Mouse (Mus musculus) hindbrain, postnatal 0 days (tissue): ENCODE measurements around the gene Acin1. TPM values are rescaled to one million over a fixed set of nuclear protein-coding genes. Genes with fewer than 3 reads are reported as not detected.

Source experiments
- ATAC-seq: fragments of 200-750 bp; cut with Nextera tagmentation; 2 replicates; pipeline ENCODE4 v1.8.0; 2017; ENCODE audit warnings: mild to moderate bottlenecking, moderate TSS enrichment, moderate library complexity
- DNase-seq: peaks from one replicate; pipeline ENCODE4 v3.0.0-alpha.2; 2015; ENCODE audit warnings: low spot score
- H3K27ac ChIP-seq: fragments of 300-500 bp; sonication (generic); 2 replicates; pipeline ENCODE4 v1.5.1; 2014; ENCODE audit warnings: mild to moderate bottlenecking
- H3K27me3 ChIP-seq: fragments of 300-500 bp; sonication (generic); 2 replicates; pipeline ENCODE4 v1.6.1; 2014; ENCODE audit warnings: low read length, mixed read lengths; ENCODE audit not compliant: insufficient read depth
- H3K36me3 ChIP-seq: fragments of 300-500 bp; sonication (generic); 2 replicates; pipeline ENCODE4 v1.6.1; 2014; ENCODE audit warnings: low read length, mixed read lengths; ENCODE audit not compliant: insufficient read depth
- H3K4me1 ChIP-seq: fragments of 300-500 bp; sonication (generic); 2 replicates; pipeline ENCODE4 v1.6.1; 2014; ENCODE audit warnings: antibody characterized with exemption, low read length, mixed read lengths; ENCODE audit not compliant: insufficient read depth
- H3K4me2 ChIP-seq: fragments of 300-500 bp; sonication (generic); 2 replicates; pipeline ENCODE4 v1.6.1; 2014; ENCODE audit warnings: low read depth, mild to moderate bottlenecking, low read length, moderate library complexity, mixed read lengths
- H3K4me3 ChIP-seq: fragments of 300-500 bp; sonication (generic); 2 replicates; pipeline ENCODE4 v1.5.1; 2014; ENCODE audit warnings: low read length
- H3K9ac ChIP-seq: fragments of 300-500 bp; sonication (generic); replicated peaks from 2 replicates; pipeline ENCODE4 v1.6.1; 2014; ENCODE audit warnings: mild to moderate bottlenecking, low read length, moderate library complexity, mixed read lengths
- H3K9me3 ChIP-seq: fragments of 300-500 bp; sonication (generic); 2 replicates; pipeline ENCODE4 v1.6.1; 2016; ENCODE audit warnings: low read length, mixed read lengths
- CTCF ChIP-seq: IDR thresholded peaks from 2 replicates; pipeline ENCODE4 v1.5.1; 2016; ENCODE audit warnings: antibody characterized with exemption, control low read depth, low read depth
- WGBS: fragments of 180-500 bp; shearing (Covaris S2); extraction: QIAGEN DNeasy Blood & Tissue Kit; methylation state at CpG from one replicate; pipeline ENCODE4 v1.1.7; 2014; 5-methylcytosine and 5-hydroxymethylcytosine counted together
- polyA plus RNA-seq: library from polyadenylated mRNA; unstranded; fragments of >200 nt; fragmentation: Nextera tagmentation; extraction: Ambion mirVana; gene quantifications from 2 replicates; pipeline ENCODE4 v1.2.1, GENCODE M21; 2015
- total RNA-seq: library from RNA; depleted of rRNA; stranded (reverse); fragments of >200 nt; gene quantifications from 2 replicates; pipeline ENCODE4 v1.2.3, GENCODE M21; 2014

Acin1 gene
- total and polyA plus RNA-seq, 2 experiments from 2014 or later = 102 to 118 TPM

DNA sequence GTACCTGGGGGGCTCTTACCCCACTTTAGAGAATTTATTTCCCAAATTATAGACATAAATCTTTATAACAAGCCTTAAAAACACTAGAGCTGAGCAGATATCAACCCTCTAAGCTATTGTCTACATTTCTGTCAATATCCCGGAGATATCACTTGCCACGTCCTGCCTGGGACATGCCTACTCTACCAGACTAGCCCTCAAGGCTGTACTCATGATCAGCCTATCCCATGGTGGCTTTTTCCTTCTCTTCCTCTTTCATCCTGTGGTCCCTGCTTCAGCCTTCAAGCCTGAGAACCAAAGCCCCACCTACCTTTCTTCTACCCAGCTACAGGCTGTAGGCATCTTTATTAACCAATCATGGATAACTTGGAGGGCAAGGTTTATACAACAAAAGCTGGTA, 56.9 kb downstream of the Acin1 start:
- Histone ChIP-seq H3K4me3 (no peak overlapping the region), H3K4me1 (no peaks in the 10 kb centered on the region; the same call in 1 of the 2 replicates), H3K9ac (no peak overlapping the region), H3K4me2 (no peak overlapping the region), H3K36me3 (peaks cover 12% of the 10 kb centered on the region; the same call in 1 of the 2 replicates), H3K9me3 (no peaks in the 10 kb centered on the region), H3K27me3 (no peaks in the 10 kb centered on the region), H3K27ac (no peak overlapping the region)
- WGBS = 93% methylated on average over 2 of the region's 2 CpGs
- ATAC-seq = no peak
- TF ChIP-seq CTCF = no peak
- DNase-seq = no peak

DNA sequence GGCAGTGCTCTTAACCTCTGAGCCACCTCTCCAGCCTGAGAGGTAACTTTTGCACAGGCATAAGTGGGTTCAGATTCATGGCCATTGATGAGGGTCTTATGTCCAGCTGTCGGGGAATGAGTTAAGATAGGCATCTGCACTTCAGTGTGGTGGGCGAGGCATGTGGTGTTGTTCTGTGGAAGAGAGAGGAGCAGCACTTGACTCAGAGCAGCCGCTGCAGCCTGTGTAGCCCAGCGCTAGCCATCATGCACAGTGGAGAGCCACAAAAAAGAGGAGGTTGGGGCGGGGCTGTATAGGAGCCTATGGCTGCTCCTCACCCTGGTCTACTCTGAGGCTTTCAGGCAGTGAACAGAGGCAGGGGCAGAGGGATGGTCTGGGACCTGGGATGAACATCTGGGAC, 58.6 kb downstream of the Acin1 start:
- WGBS = 86% methylated on average over 5 of the region's 5 CpGs
- no peak for TF ChIP-seq CTCF
- no peak overlapping the region for H3K9ac ChIP-seq
- no peak overlapping the region for H3K4me3 ChIP-seq
- 0 out of 2 replicates have a peak, but pooled peaks cover 12% of the 10 kb centered on the region for H3K36me3 ChIP-seq
- DNase-seq (no peak), ATAC-seq (no peak)
- H3K27me3 ChIP-seq = no peaks in the 10 kb centered on the region
- H3K4me2 ChIP-seq = no peak overlapping the region
- H3K27ac ChIP-seq = no peak overlapping the region
- H3K9me3 ChIP-seq = no peaks in the 10 kb centered on the region
- no peaks in the 10 kb centered on the region; the same call in 1 of the 2 replicates for H3K4me1 ChIP-seq

DNA sequence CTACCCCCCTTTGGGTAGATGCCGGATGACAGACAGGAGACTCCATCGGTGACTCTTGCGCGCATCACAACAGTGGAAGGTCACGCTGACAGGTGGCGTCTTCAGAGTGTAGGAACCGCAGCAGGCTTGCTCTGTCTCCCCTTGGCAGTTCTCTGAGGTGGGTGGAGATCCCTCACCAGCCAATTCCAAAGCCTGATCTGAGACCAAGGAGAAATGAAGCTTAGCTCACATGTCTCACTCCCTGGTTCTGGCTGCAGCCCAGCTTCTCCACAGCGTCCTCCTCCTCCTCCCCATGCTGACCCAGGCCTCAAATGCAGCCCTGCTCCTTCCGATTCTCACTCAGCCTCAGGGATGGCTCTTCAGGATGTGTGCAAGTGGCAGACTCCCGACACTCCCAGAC, 61.8 kb downstream of the Acin1 start:
- H3K27me3 ChIP-seq = no peaks in the 10 kb centered on the region
- no peaks in the 10 kb centered on the region for H3K4me1 ChIP-seq
- no peak for ATAC-seq
- no peak for TF ChIP-seq CTCF
- H3K27ac ChIP-seq = no peak overlapping the region
- WGBS = 60% methylated on average over 10 of the region's 10 CpGs
- H3K4me2 ChIP-seq = no peak overlapping the region
- no peak for DNase-seq
- H3K9me3 ChIP-seq = no peaks in the 10 kb centered on the region
- no peak overlapping the region for H3K9ac ChIP-seq
- H3K4me3 ChIP-seq = no peak overlapping the region
- no peaks in the 10 kb centered on the region for H3K36me3 ChIP-seq

GRCm38 (mm10) chr14:54623334-54623733, 63.4 kb downstream of the Acin1 start:
- Histone ChIP-seq H3K4me1 (no peaks in the 10 kb centered on the region), H3K9ac (no peak overlapping the region), H3K9me3 (no peaks in the 10 kb centered on the region), H3K27ac (no peak overlapping the region), H3K27me3 (no peaks in the 10 kb centered on the region), H3K4me3 (no peak overlapping the region), H3K36me3 (no peaks in the 10 kb centered on the region), H3K4me2 (no peak overlapping the region)
- ATAC-seq (no peak), DNase-seq (no peak)
- 86% methylated on average over 6 of the region's 6 CpGs for WGBS
- TF ChIP-seq CTCF = no peak

DNA sequence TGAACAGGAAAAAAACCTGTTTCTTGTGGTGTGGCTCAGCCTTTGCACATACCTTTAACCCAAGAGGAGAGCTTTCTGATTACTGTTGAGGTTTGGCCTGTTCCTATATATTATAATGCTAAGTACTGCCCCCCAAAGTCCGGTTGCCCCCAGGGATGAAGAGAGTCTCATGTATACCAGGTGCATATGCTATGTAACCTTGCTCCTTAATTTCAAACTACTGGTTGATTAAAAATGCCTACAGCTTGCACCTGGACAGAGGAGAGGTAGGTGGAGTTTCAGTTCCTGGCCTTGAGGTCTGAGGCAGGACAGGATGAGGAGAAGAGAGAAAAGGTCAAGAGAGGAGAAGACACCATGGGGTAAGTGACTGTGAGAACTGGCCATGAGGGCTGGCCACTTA, 65.6 kb downstream of the Acin1 start, which contains the start of gene Psmb11:
TSS of gene Psmb11 (plus strand) at position 301 of the 400 bp plus-strand sequence.
- no peak within 1 kb of the TSS for H3K4me3 ChIP-seq
- H3K27me3 ChIP-seq = no peaks in the 10 kb centered on the region
- no peak within 1 kb of the TSS for H3K4me2 ChIP-seq
- no peak for DNase-seq
- H3K4me1 ChIP-seq = peaks cover 6% of the 10 kb centered on the region; the same call in 1 of the 2 replicates
- WGBS = 89% methylated on average over 1 of the region's 1 CpGs
- no peak for TF ChIP-seq CTCF
- H3K9ac ChIP-seq = no peak within 1 kb of the TSS
- no peaks in the 10 kb centered on the region for H3K9me3 ChIP-seq
- no peak within 1 kb of the TSS for H3K27ac ChIP-seq
- ATAC-seq = no peak
- no peaks in the 10 kb centered on the region for H3K36me3 ChIP-seq

DNA sequence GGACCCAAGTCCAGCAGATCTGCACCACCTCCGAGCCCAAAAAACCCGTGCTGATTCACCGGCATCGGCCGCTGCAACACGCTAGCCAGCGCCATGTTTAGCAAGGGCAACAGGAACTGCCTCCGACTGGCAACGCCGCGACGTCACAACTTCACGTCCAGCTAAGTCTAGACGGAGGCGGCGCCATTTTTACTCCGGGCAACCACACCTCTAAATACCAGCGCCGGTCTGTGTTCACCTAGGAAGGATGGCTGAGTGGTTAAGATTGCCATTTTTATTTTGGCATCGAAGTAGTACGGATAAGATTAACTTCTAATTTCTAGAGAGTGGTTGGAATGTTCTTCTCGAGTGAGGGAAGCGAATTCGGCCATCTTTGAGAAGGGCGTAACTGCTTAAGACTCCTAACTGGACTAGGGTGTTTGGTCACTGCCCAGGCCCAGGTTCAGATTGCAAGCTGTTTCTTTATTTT, 68.8 kb downstream of the Acin1 start, which contains the start of gene Psmb5:
TSS of gene Psmb5 (minus strand) at position 126 of the 469 bp plus-strand sequence.
- peak; percentile 92 for ATAC-seq
- no peak for TF ChIP-seq CTCF
- DNase-seq = peak; percentile 95
- H3K27me3 ChIP-seq = no peaks in the 10 kb centered on the region
- peaks cover 6% of the 10 kb centered on the region; the same call in 1 of the 2 replicates for H3K4me1 ChIP-seq
- peak within 1 kb of the TSS; percentile 74 for H3K9ac ChIP-seq
- H3K9me3 ChIP-seq = no peaks in the 10 kb centered on the region
- WGBS = 2% methylated on average over 23 of the region's 25 CpGs
- H3K36me3 ChIP-seq = peaks cover 10% of the 10 kb centered on the region
- peak within 1 kb of the TSS; percentile 87 for H3K27ac ChIP-seq
- peak within 1 kb of the TSS; percentile 66 for H3K4me3 ChIP-seq
- peak within 1 kb of the TSS; percentile 78 for H3K4me2 ChIP-seq

DNA sequence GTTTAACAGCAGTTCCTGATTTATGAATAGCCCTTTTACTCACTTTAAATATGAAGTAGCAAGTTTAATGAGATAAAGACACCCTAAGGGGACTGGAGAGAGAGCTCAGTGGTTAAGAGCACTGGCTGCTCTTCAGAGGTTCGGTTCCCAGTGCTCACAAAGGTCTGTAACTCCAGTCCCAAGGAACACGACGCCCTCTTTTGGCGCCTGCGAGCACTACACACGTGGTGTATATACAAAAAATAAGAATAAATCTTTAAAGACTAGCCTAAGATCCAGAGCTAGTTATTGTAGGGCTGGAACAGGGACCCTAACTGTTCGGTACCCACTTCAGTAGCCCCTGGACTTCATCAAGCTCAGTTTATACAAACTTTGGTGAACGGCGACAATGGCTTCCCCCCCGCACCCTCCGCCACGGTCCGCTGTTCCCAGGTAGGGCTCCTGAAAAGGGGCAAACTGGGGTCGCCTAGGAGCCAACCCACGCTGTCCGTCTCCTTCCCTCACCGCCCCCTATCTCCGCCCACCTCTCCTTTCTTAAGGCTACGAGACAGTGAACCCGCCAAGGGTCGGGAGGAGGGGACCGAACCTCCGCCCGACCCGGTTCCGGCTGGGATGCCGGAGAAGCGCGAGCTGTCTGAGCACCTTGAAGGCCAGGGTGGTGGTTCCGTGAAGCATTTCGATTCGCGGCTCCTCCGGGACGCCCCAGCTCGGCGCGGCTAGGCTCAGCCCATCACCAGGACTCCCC, 69.4 kb downstream of the Acin1 start:
- H3K27ac ChIP-seq = peak overlapping the region; percentile 87
- peak overlapping the region; percentile 66 for H3K4me3 ChIP-seq
- H3K9me3 ChIP-seq = no peaks in the 10 kb centered on the region
- ATAC-seq = peak; percentile 65
- peaks cover 15% of the 10 kb centered on the region for H3K36me3 ChIP-seq
- H3K4me1 ChIP-seq = peaks cover 6% of the 10 kb centered on the region; the same call in 1 of the 2 replicates
- peak overlapping the region; percentile 78 for H3K4me2 ChIP-seq
- peak; percentile 34; the same call in 1 of the 2 replicates for TF ChIP-seq CTCF
- H3K9ac ChIP-seq = peak overlapping the region; percentile 74
- peak; percentile 43 for DNase-seq
- H3K27me3 ChIP-seq = no peaks in the 10 kb centered on the region
- WGBS = 3% methylated on average over 38 of the region's 38 CpGs
